Mouse (Mus musculus): ENCODE measurements at regions not wholly inside any gene's neighbourhood (a gene's known extent, or its start where the extent isn't known, plus 50 kb on each side); places are given as distances from the start of the nearest gene placed in this dataset.

- H3K4me3 ChIP-seq (ENCODE audit: insufficient read depth, poor library complexity, severe bottlenecking), result no peak overlapping the region
- no peaks in the 10 kb centered on the region for H3K36me3 ChIP-seq (ENCODE audit: control insufficient read depth, insufficient read depth)
- H3ac ChIP-seq (ENCODE audit: control insufficient read depth, insufficient read length, low read depth), result no peak overlapping the region
- H3K79me2 ChIP-seq (ENCODE audit: control insufficient read depth, insufficient read depth), result no peaks in the 10 kb centered on the region
- H3K27me3 ChIP-seq (ENCODE audit: control insufficient read depth, insufficient read depth, insufficient read length), result no peaks in the 10 kb centered on the region
- no peaks in the 10 kb centered on the region for H3K79me3 ChIP-seq (ENCODE audit: low read depth)
- TF ChIP-seq USF1 (IDR thresholded peaks at IDR 0.05; ENCODE audit: low read depth), result no peak
- TF ChIP-seq MYOG (IDR thresholded peaks at IDR 0.05; ENCODE audit: control insufficient read depth, extremely low read depth, insufficient read length), result no peak
- no peak for TF ChIP-seq MYOD1 (IDR thresholded peaks at IDR 0.05; ENCODE audit: control insufficient read depth, insufficient read length, low read depth)
- TF ChIP-seq CTCF (IDR thresholded peaks at IDR 0.05; ENCODE audit: control insufficient read depth, insufficient read depth, insufficient read length), result no peak
- TF ChIP-seq MAX (IDR thresholded peaks at IDR 0.05), result no peak
- TF ChIP-seq CEBPB (IDR thresholded peaks at IDR 0.05; ENCODE audit: low read depth), result no peak
Measured at GRCm38 (mm10) chr5:119069765-119070333, 509.4 kb downstream of the Med13l start.

GRCm38 (mm10) chr5:119072712-119073111 lies 512.2 kb downstream of the Med13l start:
- no peak for TF ChIP-seq MYOG (IDR thresholded peaks at IDR 0.05; ENCODE audit: control insufficient read depth, extremely low read depth, insufficient read length)
- TF ChIP-seq FOSL1 (IDR thresholded peaks at IDR 0.05; ENCODE audit: insufficient read depth, low read length, poor library complexity, severe bottlenecking), result no peak
- TF ChIP-seq MAX (IDR thresholded peaks at IDR 0.05), result no peak
- TF ChIP-seq CTCF (IDR thresholded peaks at IDR 0.05; ENCODE audit: control insufficient read depth, insufficient read depth, insufficient read length), result no peak
- no peak for TF ChIP-seq USF1 (IDR thresholded peaks at IDR 0.05; ENCODE audit: low read depth)
- TF ChIP-seq MYOD1 (IDR thresholded peaks at IDR 0.05; ENCODE audit: control insufficient read depth, insufficient read length, low read depth), result no peak
- no peak for TF ChIP-seq CEBPB (IDR thresholded peaks at IDR 0.05; ENCODE audit: low read depth)
- Histone ChIP-seq H3K79me3 (ENCODE audit: low read depth) (no peaks in the 10 kb centered on the region), H3K27me3 (ENCODE audit: control insufficient read depth, insufficient read depth, insufficient read length) (no peaks in the 10 kb centered on the region), H3K36me3 (ENCODE audit: control insufficient read depth, insufficient read depth) (no peaks in the 10 kb centered on the region), H3K4me3 (ENCODE audit: insufficient read depth, poor library complexity, severe bottlenecking) (no peak overlapping the region), H3ac (ENCODE audit: control insufficient read depth, insufficient read length, low read depth) (no peak overlapping the region), H3K79me2 (ENCODE audit: control insufficient read depth, insufficient read depth) (no peaks in the 10 kb centered on the region)

GRCm38 (mm10) chr5:119080747-119081146 lies 520.3 kb downstream of the Med13l start:
- Histone ChIP-seq H3ac (ENCODE audit: control insufficient read depth, insufficient read length, low read depth) (no peak overlapping the region), H3K27me3 (ENCODE audit: control insufficient read depth, insufficient read depth, insufficient read length) (no peaks in the 10 kb centered on the region), H3K4me3 (ENCODE audit: insufficient read depth, poor library complexity, severe bottlenecking) (no peak overlapping the region), H3K79me2 (ENCODE audit: control insufficient read depth, insufficient read depth) (no peaks in the 10 kb centered on the region), H3K36me3 (ENCODE audit: control insufficient read depth, insufficient read depth) (no peaks in the 10 kb centered on the region), H3K79me3 (ENCODE audit: low read depth) (no peaks in the 10 kb centered on the region)
- TF ChIP-seq FOSL1 (IDR thresholded peaks at IDR 0.05; ENCODE audit: insufficient read depth, low read length, poor library complexity, severe bottlenecking) (no peak), CTCF (IDR thresholded peaks at IDR 0.05; ENCODE audit: control insufficient read depth, insufficient read depth, insufficient read length) (no peak), USF1 (IDR thresholded peaks at IDR 0.05; ENCODE audit: low read depth) (no peak), CEBPB (IDR thresholded peaks at IDR 0.05; ENCODE audit: low read depth) (no peak), MYOG (IDR thresholded peaks at IDR 0.05; ENCODE audit: control insufficient read depth, extremely low read depth, insufficient read length) (no peak), MYOD1 (IDR thresholded peaks at IDR 0.05; ENCODE audit: control insufficient read depth, insufficient read length, low read depth) (no peak)

GRCm38 (mm10) chr5:119082895-119083294 lies 522.4 kb downstream of the Med13l start:
- no peaks in the 10 kb centered on the region for H3K27me3 ChIP-seq (ENCODE audit: control insufficient read depth, insufficient read depth, insufficient read length)
- no peak overlapping the region for H3K4me3 ChIP-seq (ENCODE audit: insufficient read depth, poor library complexity, severe bottlenecking)
- TF ChIP-seq USF1 (IDR thresholded peaks at IDR 0.05; ENCODE audit: low read depth) (no peak), MYOG (IDR thresholded peaks at IDR 0.05; ENCODE audit: control insufficient read depth, extremely low read depth, insufficient read length) (no peak), MYOD1 (IDR thresholded peaks at IDR 0.05; ENCODE audit: control insufficient read depth, insufficient read length, low read depth) (no peak), FOSL1 (IDR thresholded peaks at IDR 0.05; ENCODE audit: insufficient read depth, low read length, poor library complexity, severe bottlenecking) (no peak)
- H3K79me2 ChIP-seq (ENCODE audit: control insufficient read depth, insufficient read depth), result no peaks in the 10 kb centered on the region
- H3K79me3 ChIP-seq (ENCODE audit: low read depth), result no peaks in the 10 kb centered on the region
- no peaks in the 10 kb centered on the region for H3K36me3 ChIP-seq (ENCODE audit: control insufficient read depth, insufficient read depth)
- H3ac ChIP-seq (ENCODE audit: control insufficient read depth, insufficient read length, low read depth), result no peak overlapping the region

- no peak overlapping the region for H3K4me3 ChIP-seq (ENCODE audit: insufficient read depth, poor library complexity, severe bottlenecking)
- no peaks in the 10 kb centered on the region for H3K27me3 ChIP-seq (ENCODE audit: control insufficient read depth, insufficient read depth, insufficient read length)
- no peaks in the 10 kb centered on the region for H3K79me3 ChIP-seq (ENCODE audit: low read depth)
- no peaks in the 10 kb centered on the region for H3K79me2 ChIP-seq (ENCODE audit: control insufficient read depth, insufficient read depth)
- H3ac ChIP-seq (ENCODE audit: control insufficient read depth, insufficient read length, low read depth), result no peak overlapping the region
- TF ChIP-seq FOSL1 (IDR thresholded peaks at IDR 0.05; ENCODE audit: insufficient read depth, low read length, poor library complexity, severe bottlenecking) (no peak), MYOD1 (IDR thresholded peaks at IDR 0.05; ENCODE audit: control insufficient read depth, insufficient read length, low read depth) (no peak), MYOG (IDR thresholded peaks at IDR 0.05; ENCODE audit: control insufficient read depth, extremely low read depth, insufficient read length) (no peak), CTCF (IDR thresholded peaks at IDR 0.05; ENCODE audit: control insufficient read depth, insufficient read depth, insufficient read length) (no peak), USF1 (IDR thresholded peaks at IDR 0.05; ENCODE audit: low read depth) (no peak), MAX (IDR thresholded peaks at IDR 0.05) (no peak), CEBPB (IDR thresholded peaks at IDR 0.05; ENCODE audit: low read depth) (no peak)
- H3K36me3 ChIP-seq (ENCODE audit: control insufficient read depth, insufficient read depth), result no peaks in the 10 kb centered on the region
Measured at GRCm38 (mm10) chr5:119097576-119098193, 537.2 kb downstream of the Med13l start.
